In genomic region chr6:54280248-54280647, GRCm38 (mm10) we compare ENCODE assay signal across 29 mouse cellular contexts. TPM values are rescaled to one million over a fixed set of nuclear protein-coding genes. Genes with fewer than 3 reads are reported as not detected.
"Had no signal": no experiment of that assay in that cellular context is flagged by ENCODE, and none has a peak within 500 bp of the region (broad histone marks: within the 10 kb centered on the region; RNA-seq: fewer than 3 reads in every experiment).

No protein-coding gene starts in this region.

- H3K4me3 ChIP-seq: embryonic facial prominence, embryonic 10.5 days; embryonic facial prominence, embryonic 12.5 days; embryonic facial prominence, embryonic 13.5 days; embryonic facial prominence, embryonic 15.5 days; erythroblast, embryonic 14.5 days; forebrain, embryonic 10.5 days; forebrain, embryonic 12.5 days; forebrain, embryonic 13.5 days; forebrain, embryonic 15.5 days; gastrocnemius, adult 2 months had no signal

- H3K9ac ChIP-seq: embryonic facial prominence, embryonic 12.5 days; embryonic facial prominence, embryonic 13.5 days; embryonic facial prominence, embryonic 15.5 days; forebrain, embryonic 12.5 days; forebrain, embryonic 13.5 days; forebrain, embryonic 15.5 days; forebrain, postnatal 0 days had no signal

- H3K4me2 ChIP-seq: embryonic facial prominence, embryonic 12.5 days; embryonic facial prominence, embryonic 13.5 days; embryonic facial prominence, embryonic 15.5 days; forebrain, embryonic 12.5 days; forebrain, embryonic 13.5 days; forebrain, embryonic 15.5 days had no signal

- H3K27ac ChIP-seq: embryonic facial prominence, embryonic 10.5 days; embryonic facial prominence, embryonic 12.5 days; embryonic facial prominence, embryonic 13.5 days; embryonic facial prominence, embryonic 15.5 days; forebrain, embryonic 10.5 days; forebrain, embryonic 12.5 days; forebrain, embryonic 13.5 days; forebrain, embryonic 15.5 days; gastrocnemius, adult 2 months had no signal

- H3K27me3 ChIP-seq: embryonic facial prominence, embryonic 13.5 days; embryonic facial prominence, embryonic 15.5 days; forebrain, embryonic 12.5 days; forebrain, embryonic 13.5 days; forebrain, embryonic 15.5 days had no signal

- H3K9me3 ChIP-seq: embryonic facial prominence, embryonic 10.5 days; embryonic facial prominence, embryonic 12.5 days; embryonic facial prominence, embryonic 13.5 days; embryonic facial prominence, embryonic 15.5 days; forebrain, embryonic 10.5 days; forebrain, embryonic 12.5 days; forebrain, embryonic 13.5 days; forebrain, embryonic 15.5 days had no signal

- ATAC-seq: forebrain, embryonic 13.5 days; forebrain, embryonic 14.5 days; forebrain, embryonic 15.5 days; forebrain, embryonic 16.5 days; forebrain, postnatal 0 days had no signal

- DNase-seq: cerebellum, adult 18-20 months; cerebellum, adult 2 months; cerebellum, adult 8-10 months; cerebellum, adult 9-10 months; cerebellum, adult 9-11 months; cerebellum, postnatal 10 days; cerebellum, postnatal 14 days; cerebellum, postnatal 25 days; cerebellum, postnatal 36 days; embryo, embryonic 11 days; forebrain, postnatal 0 days; gastrocnemius, adult 2 months; gastrocnemius, postnatal 10 days; gastrocnemius, postnatal 14 days; gastrocnemius, postnatal 25 days; gastrocnemius, postnatal 36 days; heart, adult 18-20 months had no signal

- H3K36me3 ChIP-seq: embryonic facial prominence, embryonic 10.5 days; embryonic facial prominence, embryonic 12.5 days; embryonic facial prominence, embryonic 13.5 days; embryonic facial prominence, embryonic 15.5 days; forebrain, embryonic 10.5 days; forebrain, embryonic 12.5 days had no signal

RNA-seq across cellular contexts. Expression of gene Prr15, which starts 45.4 kb away (rescaled TPM):
- total RNA-seq: common myeloid progenitor, adult 5-6 weeks had no signal
- polyA plus RNA-seq: erythroblast, embryonic 14.5 days had no signal
